Mouse (Mus musculus) bone marrow, adult 2 months (tissue): ENCODE measurements around the gene Myo9b.

Experiments used
- CTCF ChIP-seq: fragments of 200-500 bp; IDR thresholded peaks from 2 replicates; pipeline ENCODE4 v1.5.1; 2011; ENCODE audit warnings: low read length, control low read depth; ENCODE audit not compliant: control insufficient read depth, insufficient read depth
- POLR2A ChIP-seq: fragments of 200-500 bp; IDR thresholded peaks from 2 replicates; pipeline ENCODE4 v1.6.1; 2011; ENCODE audit warnings: low read depth, mild to moderate bottlenecking, control low read depth, low read length, borderline replicate concordance; ENCODE audit not compliant: control insufficient read depth

GRCm38 (mm10) chr8:71322939-71323338 is 50.4 kb downstream of the Myo9b start:
- TF ChIP-seq CTCF (no peak), POLR2A (no peak)
